Mouse (Mus musculus): Measurements from ENCODE around the gene Dbn1. TPM values are rescaled to one million over a fixed set of nuclear protein-coding genes. Genes with fewer than 3 reads are reported as not detected.
A peak's percentile ranks its signal among the peaks of the same experiment; 100 is the strongest.
"Not testable (repeated sequence)": the region's sequence is repeated elsewhere in the genome, so short reads cannot be mapped to it uniquely, and the experiment has no call there.

Dbn1 gene
- polyA plus RNA-seq, 1 experiment from 2014 or later: 417 TPM

- peaks cover 71% of the 10 kb centered on the region for H3K36me3 ChIP-seq
Observed at GRCm38 (mm10) chr13:55449679-55450441, 38.1 kb downstream of the Dbn1 start.

GRCm38 (mm10) chr13:55449205-55449604, 38.7 kb downstream of the Dbn1 start:
- no peaks in the 10 kb centered on the region for H3K9me3 ChIP-seq (replicated peaks)
- H3K4me3 ChIP-seq: no peak overlapping the region
- no peak for DNase-seq (ENCODE audit: low spot score)
- peaks cover 64% of the 10 kb centered on the region for H3K36me3 ChIP-seq
- 94% methylated on average over 9 of the region's 9 CpGs for whole genome bisulfite sequencing
- no peak overlapping the region for H3K27ac ChIP-seq
- H3K27me3 ChIP-seq (ENCODE audit: low read depth, poor library complexity, severe bottlenecking): no peaks in the 10 kb centered on the region
- H3K4me1 ChIP-seq: peaks cover 27% of the 10 kb centered on the region

More at GRCm38 (mm10) chr13:55449679-55450441, 38.1 kb downstream of the Dbn1 start:
- H3K4me3 ChIP-seq: no peak overlapping the region
- H3K9me3 ChIP-seq (replicated peaks): no peaks in the 10 kb centered on the region
- no peak overlapping the region for H3K27ac ChIP-seq
- H3K27me3 ChIP-seq (ENCODE audit: low read depth, poor library complexity, severe bottlenecking): no peaks in the 10 kb centered on the region
- peaks cover 25% of the 10 kb centered on the region for H3K4me1 ChIP-seq
- DNase-seq (ENCODE audit: low spot score): no peak
- WGBS: 91% methylated on average over 17 of the region's 17 CpGs

GRCm38 (mm10) chr13:55448131-55448530, 39.8 kb downstream of the Dbn1 start:
- Histone ChIP-seq H3K9me3 (replicated peaks) (no peaks in the 10 kb centered on the region), H3K27ac (no peak overlapping the region), H3K4me1 (peaks cover 32% of the 10 kb centered on the region), H3K36me3 (peaks cover 53% of the 10 kb centered on the region), H3K27me3 (ENCODE audit: low read depth, poor library complexity, severe bottlenecking) (no peaks in the 10 kb centered on the region), H3K4me3 (no peak overlapping the region)
- no peak for DNase-seq (ENCODE audit: low spot score)
- 94% methylated on average over 5 of the region's 5 CpGs for WGBS

GRCm38 (mm10) chr13:55447543-55447943, 40.4 kb downstream of the Dbn1 start:
- H3K27ac ChIP-seq: no peak overlapping the region
- peaks cover 47% of the 10 kb centered on the region for H3K36me3 ChIP-seq
- H3K4me1 ChIP-seq: peaks cover 32% of the 10 kb centered on the region
- DNase-seq (ENCODE audit: low spot score): no peak
- WGBS: 68% methylated on average over 3 of the region's 3 CpGs
- no peaks in the 10 kb centered on the region for H3K27me3 ChIP-seq (ENCODE audit: low read depth, poor library complexity, severe bottlenecking)
- H3K4me3 ChIP-seq: no peak overlapping the region
- no peaks in the 10 kb centered on the region for H3K9me3 ChIP-seq (replicated peaks)

- WGBS: 87% methylated on average over 6 of the region's 6 CpGs
- Histone ChIP-seq H3K27ac (peak overlapping the region; percentile 98), H3K4me1 (peaks cover 32% of the 10 kb centered on the region), H3K36me3 (peaks cover 38% of the 10 kb centered on the region), H3K4me3 (peak overlapping the region; percentile 95), H3K9me3 (replicated peaks) (no peaks in the 10 kb centered on the region), H3K27me3 (ENCODE audit: low read depth, poor library complexity, severe bottlenecking) (no peaks in the 10 kb centered on the region)
- no peak for DNase-seq (ENCODE audit: low spot score)
Observed at GRCm38 (mm10) chr13:55446483-55447105, 41.3 kb downstream of the Dbn1 start.

GRCm38 (mm10) chr13:55445361-55446091, 42.4 kb downstream of the Dbn1 start:
- H3K27me3 ChIP-seq (ENCODE audit: low read depth, poor library complexity, severe bottlenecking): no peaks in the 10 kb centered on the region
- H3K9me3 ChIP-seq (replicated peaks): no peaks in the 10 kb centered on the region
- H3K4me3 ChIP-seq: peak overlapping the region; percentile 95
- peaks cover 27% of the 10 kb centered on the region for H3K36me3 ChIP-seq
- 2% methylated on average over 66 of the region's 66 CpGs for WGBS
- peaks cover 32% of the 10 kb centered on the region for H3K4me1 ChIP-seq
- peak; percentile 77 for DNase-seq (ENCODE audit: low spot score)
- peak overlapping the region; percentile 98 for H3K27ac ChIP-seq

GRCm38 (mm10) chr13:55444937-55445315, 43.0 kb downstream of the Dbn1 start, which contains the start of gene Grk6:
Gene Grk6 (plus strand): TSS chr13:55445072.
- DNase-seq (ENCODE audit: low spot score): peak; percentile 99
- H3K36me3 ChIP-seq: peaks cover 21% of the 10 kb centered on the region
- H3K4me1 ChIP-seq: peaks cover 32% of the 10 kb centered on the region
- peak within 1 kb of the TSS; percentile 95 for H3K4me3 ChIP-seq
- no peaks in the 10 kb centered on the region for H3K27me3 ChIP-seq (ENCODE audit: low read depth, poor library complexity, severe bottlenecking)
- no peaks in the 10 kb centered on the region for H3K9me3 ChIP-seq (replicated peaks)
- WGBS: 0% methylated on average over 35 of the region's 35 CpGs
- peak within 1 kb of the TSS; percentile 98 for H3K27ac ChIP-seq

- 1% methylated on average over 33 of the region's 33 CpGs for WGBS
- H3K27me3 ChIP-seq (ENCODE audit: low read depth, poor library complexity, severe bottlenecking): no peaks in the 10 kb centered on the region
Observed at GRCm38 (mm10) chr13:55444286-55444936, 43.5 kb downstream of the Dbn1 start.

GRCm38 (mm10) chr13:55443799-55444285, 44.1 kb downstream of the Dbn1 start:
- Histone ChIP-seq H3K36me3 (peaks cover 10% of the 10 kb centered on the region), H3K4me3 (peak overlapping the region; percentile 95), H3K27me3 (ENCODE audit: low read depth, poor library complexity, severe bottlenecking) (no peaks in the 10 kb centered on the region), H3K4me1 (peaks cover 32% of the 10 kb centered on the region), H3K9me3 (replicated peaks) (no peaks in the 10 kb centered on the region), H3K27ac (peak overlapping the region; percentile 98)
- no peak for DNase-seq (ENCODE audit: low spot score)
- WGBS: 46% methylated on average over 9 of the region's 9 CpGs

More at GRCm38 (mm10) chr13:55444286-55444936, 43.5 kb downstream of the Dbn1 start:
- Histone ChIP-seq H3K4me1 (peaks cover 32% of the 10 kb centered on the region), H3K36me3 (peaks cover 16% of the 10 kb centered on the region), H3K4me3 (peak overlapping the region; percentile 95), H3K9me3 (replicated peaks) (no peaks in the 10 kb centered on the region), H3K27ac (peak overlapping the region; percentile 98)
- no peak for DNase-seq (ENCODE audit: low spot score)

- H3K4me1 ChIP-seq; H3K27ac ChIP-seq; H3K36me3 ChIP-seq; DNase-seq (ENCODE audit: low spot score); H3K4me3 ChIP-seq; H3K9me3 ChIP-seq (replicated peaks); H3K27me3 ChIP-seq (ENCODE audit: low read depth, poor library complexity, severe bottlenecking): not testable (repeated sequence)
- 85% methylated on average over 15 of the region's 15 CpGs for WGBS
Observed at GRCm38 (mm10) chr13:55437111-55437629, 50.7 kb downstream of the Dbn1 start.

GRCm38 (mm10) chr13:55431889-55432685, 55.8 kb downstream of the Dbn1 start:
- DNase-seq (ENCODE audit: low spot score): no peak
- H3K9me3 ChIP-seq (replicated peaks): no peaks in the 10 kb centered on the region
- H3K27me3 ChIP-seq (ENCODE audit: low read depth, poor library complexity, severe bottlenecking): no peaks in the 10 kb centered on the region
- no peak overlapping the region for H3K27ac ChIP-seq
- no peaks in the 10 kb centered on the region for H3K4me1 ChIP-seq
- no peaks in the 10 kb centered on the region for H3K36me3 ChIP-seq
- WGBS: 83% methylated on average over 10 of the region's 10 CpGs
- H3K4me3 ChIP-seq: no peak overlapping the region

Measured in limb, embryonic 10.5 days (tissue).